Mouse (Mus musculus): ENCODE measurements around the gene Nrp2. TPM values are rescaled to one million over a fixed set of nuclear protein-coding genes. Genes with fewer than 3 reads are reported as not detected.

The Nrp2 gene
- total RNA-seq, 1 experiment: 14.4 TPM

DNA sequence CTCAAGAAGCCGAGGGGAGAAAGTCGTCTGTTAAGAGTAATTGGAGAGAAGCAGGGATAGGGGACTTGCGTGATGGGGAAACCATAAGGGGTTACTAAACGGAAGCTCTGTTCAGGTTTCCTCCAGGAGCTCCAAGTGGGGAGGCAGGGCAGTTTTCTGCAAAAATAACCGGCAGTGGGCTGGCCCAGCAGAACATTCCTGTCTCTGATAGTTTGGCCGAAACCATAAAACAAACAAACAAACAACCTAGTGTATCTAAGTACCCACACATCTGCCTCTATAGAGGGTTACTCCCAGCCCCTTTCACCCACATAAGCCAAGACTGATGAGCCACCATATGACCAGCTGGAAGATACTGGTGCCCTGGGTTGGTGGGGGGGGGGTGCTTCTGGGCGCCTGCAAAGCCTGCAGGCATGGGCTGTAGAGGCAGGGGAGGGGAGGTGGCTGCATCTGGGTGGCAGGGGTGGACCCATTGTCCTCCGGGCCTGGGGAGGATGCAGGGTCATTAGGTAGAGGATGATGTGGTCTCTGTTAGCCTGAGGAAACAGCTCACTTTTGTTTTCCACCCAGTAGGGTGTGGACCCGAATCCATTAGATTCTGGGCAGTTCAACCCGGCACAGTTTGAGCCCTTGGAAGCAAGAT is 13.9 kb downstream of the Nrp2 start:
- Histone ChIP-seq H3K9me3 (ENCODE audit: control insufficient read depth, insufficient read depth, low read depth, low read length) (no peaks in the 10 kb centered on the region), H3K4me1 (ENCODE audit: control insufficient read depth in 2 of 2, insufficient read depth in 2 of 2, low read length in 2 of 2, poor library complexity in 1 of 2) (peaks cover 5 to 8% of the 10 kb centered on the region in 2 experiments; a peak in 2 of 4 replicates), H3K4me3 (ENCODE audit: insufficient read depth in 1 of 2, low read depth in 1 of 2, low read length in 2 of 2, poor library complexity in 1 of 2, severe bottlenecking in 1 of 2) (no peak overlapping the region), H3K27ac (ENCODE audit: insufficient read depth, low read depth, low read length, poor library complexity, severe bottlenecking) (no peak overlapping the region), H3K9ac (ENCODE audit: insufficient read depth, low read depth, low read length, poor library complexity, severe bottlenecking) (no peak overlapping the region), H3K36me3 (ENCODE audit: control insufficient read depth, insufficient read depth, low read length, poor library complexity, severe bottlenecking) (no peaks in the 10 kb centered on the region)
- DNase-seq (ENCODE audit: low read depth, low spot score): no peak
- no peak for TF ChIP-seq HCFC1 (IDR thresholded peaks at IDR 0.05; ENCODE audit: borderline replicate concordance, insufficient read depth, low read length)
- TF ChIP-seq ZC3H11A (IDR thresholded peaks at IDR 0.05; ENCODE audit: borderline replicate concordance, low read depth, low read length): no peak
- no peak for TF ChIP-seq CHD2 (IDR thresholded peaks at IDR 0.05; ENCODE audit: low read depth, low read length)
- TF ChIP-seq MAFK (IDR thresholded peaks at IDR 0.05; ENCODE audit: insufficient read depth, low read depth, low read length): no peak
- TF ChIP-seq ZNF384 (IDR thresholded peaks at IDR 0.05; ENCODE audit: low read depth, low read length): no peak
- in situ Hi-C loops (cut with MboI; ENCODE audit: low sequenced_read_pairs in 2 of 2, unreplicated experiment in 2 of 2): no loop called here

DNA sequence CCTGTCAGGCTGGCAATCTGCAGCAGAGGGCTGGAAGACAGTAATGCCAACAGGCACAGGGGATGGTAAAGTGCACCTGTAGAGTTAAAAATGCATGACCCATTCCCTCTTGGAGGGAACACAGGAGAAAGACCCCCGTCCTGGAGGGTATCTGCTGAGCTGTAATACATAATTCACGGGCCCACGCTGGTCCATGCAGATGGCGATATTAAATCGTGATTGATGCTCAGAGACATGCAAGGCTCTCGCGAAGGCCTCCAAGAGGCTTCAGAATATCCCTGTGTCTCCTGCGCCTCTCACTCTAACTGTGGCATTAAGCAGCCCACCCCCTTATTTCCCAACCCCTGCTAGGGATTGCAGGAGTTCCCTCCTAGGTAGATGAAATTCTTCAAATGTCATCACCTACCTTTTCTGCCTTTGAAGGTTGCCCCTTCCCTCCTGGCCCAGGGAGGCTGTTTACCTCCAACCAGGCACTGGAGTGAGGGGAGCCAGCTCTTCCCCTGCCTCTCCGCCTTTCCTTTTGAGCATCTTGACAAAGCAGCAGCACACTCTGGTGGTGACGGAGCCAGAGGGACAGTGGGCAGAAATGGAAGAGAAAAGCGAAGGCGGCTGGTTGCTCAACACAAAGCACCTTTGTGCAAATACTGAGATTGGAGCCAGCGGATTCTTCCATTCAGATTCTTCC is 14.6 kb downstream of the Nrp2 start:
- in situ Hi-C loops (cut with MboI; ENCODE audit: low sequenced_read_pairs in 2 of 2, unreplicated experiment in 2 of 2): no loop called here
- Histone ChIP-seq H3K9me3 (ENCODE audit: control insufficient read depth, insufficient read depth, low read depth, low read length) (no peaks in the 10 kb centered on the region), H3K4me3 (ENCODE audit: insufficient read depth in 1 of 2, low read depth in 1 of 2, low read length in 2 of 2, poor library complexity in 1 of 2, severe bottlenecking in 1 of 2) (no peak overlapping the region), H3K9ac (ENCODE audit: insufficient read depth, low read depth, low read length, poor library complexity, severe bottlenecking) (no peak overlapping the region), H3K36me3 (ENCODE audit: control insufficient read depth, insufficient read depth, low read length, poor library complexity, severe bottlenecking) (no peaks in the 10 kb centered on the region), H3K4me1 (ENCODE audit: control insufficient read depth in 2 of 2, insufficient read depth in 2 of 2, low read length in 2 of 2, poor library complexity in 1 of 2) (peaks cover 5 to 8% of the 10 kb centered on the region in 2 experiments; a peak in 2 of 4 replicates), H3K27ac (ENCODE audit: insufficient read depth, low read depth, low read length, poor library complexity, severe bottlenecking) (no peak overlapping the region)
- no peak for DNase-seq (ENCODE audit: low read depth, low spot score)
- TF ChIP-seq ZC3H11A (IDR thresholded peaks at IDR 0.05; ENCODE audit: borderline replicate concordance, low read depth, low read length): no peak
- TF ChIP-seq CHD2 (IDR thresholded peaks at IDR 0.05; ENCODE audit: low read depth, low read length): no peak
- no peak for TF ChIP-seq HCFC1 (IDR thresholded peaks at IDR 0.05; ENCODE audit: borderline replicate concordance, insufficient read depth, low read length)
- TF ChIP-seq MAFK (IDR thresholded peaks at IDR 0.05; ENCODE audit: insufficient read depth, low read depth, low read length): no peak
- TF ChIP-seq ZNF384 (IDR thresholded peaks at IDR 0.05; ENCODE audit: low read depth, low read length): no peak

DNA sequence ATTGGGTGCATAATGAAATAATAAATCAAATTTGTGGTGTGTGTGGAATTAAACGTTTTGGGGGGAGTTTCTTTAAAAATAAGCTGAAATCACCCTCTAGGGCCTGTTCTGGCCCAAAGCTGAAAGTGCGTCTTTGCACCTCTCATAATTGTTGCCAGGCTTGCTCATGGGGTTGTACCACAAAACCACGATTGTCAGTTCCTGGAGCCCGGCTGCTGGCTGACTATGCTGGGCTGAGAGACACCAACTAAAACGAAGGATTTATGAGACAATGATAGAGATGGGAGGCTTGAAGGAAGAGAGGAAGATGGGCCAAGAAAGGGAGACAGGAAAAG is 15.1 kb downstream of the Nrp2 start:
- Histone ChIP-seq H3K36me3 (ENCODE audit: control insufficient read depth, insufficient read depth, low read length, poor library complexity, severe bottlenecking) (no peaks in the 10 kb centered on the region), H3K9ac (ENCODE audit: insufficient read depth, low read depth, low read length, poor library complexity, severe bottlenecking) (no peak overlapping the region), H3K4me3 (ENCODE audit: insufficient read depth in 1 of 2, low read depth in 1 of 2, low read length in 2 of 2, poor library complexity in 1 of 2, severe bottlenecking in 1 of 2) (no peak overlapping the region), H3K4me1 (ENCODE audit: control insufficient read depth in 2 of 2, insufficient read depth in 2 of 2, low read length in 2 of 2, poor library complexity in 1 of 2) (peaks cover 5 to 8% of the 10 kb centered on the region in 2 experiments; a peak in 2 of 4 replicates), H3K27ac (ENCODE audit: insufficient read depth, low read depth, low read length, poor library complexity, severe bottlenecking) (no peak overlapping the region), H3K9me3 (ENCODE audit: control insufficient read depth, insufficient read depth, low read depth, low read length) (no peaks in the 10 kb centered on the region)
- TF ChIP-seq ZNF384 (IDR thresholded peaks at IDR 0.05; ENCODE audit: low read depth, low read length): no peak
- no peak for DNase-seq (ENCODE audit: low read depth, low spot score)
- in situ Hi-C loops (cut with MboI; ENCODE audit: low sequenced_read_pairs in 2 of 2, unreplicated experiment in 2 of 2): no loop called here

DNA sequence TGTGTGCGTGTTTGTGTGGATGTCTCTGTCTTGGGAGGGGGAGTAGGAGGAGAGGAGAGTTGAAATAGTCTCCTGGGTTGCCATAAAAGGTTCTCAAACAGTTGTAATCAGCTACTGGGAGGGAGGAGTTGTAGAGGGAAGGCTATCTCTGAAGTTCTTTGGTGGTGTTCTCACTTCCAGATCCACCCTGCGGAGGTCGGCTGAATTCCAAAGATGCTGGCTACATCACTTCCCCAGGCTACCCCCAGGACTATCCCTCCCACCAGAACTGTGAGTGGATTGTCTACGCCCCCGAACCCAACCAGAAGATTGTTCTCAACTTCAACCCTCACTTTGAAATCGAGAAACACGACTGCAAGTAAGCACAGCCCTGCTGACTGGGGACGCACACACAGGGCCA is 15.7 kb downstream of the Nrp2 start:
- H3K9ac ChIP-seq (ENCODE audit: insufficient read depth, low read depth, low read length, poor library complexity, severe bottlenecking): no peak overlapping the region

More for the DNA sequence above, 15.7 kb downstream of the Nrp2 start:
- DNase-seq (ENCODE audit: low read depth, low spot score): no peak
- no peaks in the 10 kb centered on the region for H3K9me3 ChIP-seq (ENCODE audit: control insufficient read depth, insufficient read depth, low read depth, low read length)
- H3K36me3 ChIP-seq (ENCODE audit: control insufficient read depth, insufficient read depth, low read length, poor library complexity, severe bottlenecking): no peaks in the 10 kb centered on the region
- H3K4me1 ChIP-seq (ENCODE audit: control insufficient read depth in 2 of 2, insufficient read depth in 2 of 2, low read length in 2 of 2, poor library complexity in 1 of 2): peaks cover 5 to 8% of the 10 kb centered on the region in 2 experiments; a peak in 2 of 4 replicates
- in situ Hi-C loops (cut with MboI; ENCODE audit: low sequenced_read_pairs in 2 of 2, unreplicated experiment in 2 of 2): no loop called here
- H3K4me3 ChIP-seq (ENCODE audit: insufficient read depth in 1 of 2, low read depth in 1 of 2, low read length in 2 of 2, poor library complexity in 1 of 2, severe bottlenecking in 1 of 2): no peak overlapping the region
- TF ChIP-seq HCFC1 (IDR thresholded peaks at IDR 0.05; ENCODE audit: borderline replicate concordance, insufficient read depth, low read length): no peak
- no peak for TF ChIP-seq CHD2 (IDR thresholded peaks at IDR 0.05; ENCODE audit: low read depth, low read length)
- TF ChIP-seq ZNF384 (IDR thresholded peaks at IDR 0.05; ENCODE audit: low read depth, low read length): no peak
- TF ChIP-seq ZC3H11A (IDR thresholded peaks at IDR 0.05; ENCODE audit: borderline replicate concordance, low read depth, low read length): no peak
- TF ChIP-seq MAFK (IDR thresholded peaks at IDR 0.05; ENCODE audit: insufficient read depth, low read depth, low read length): no peak
- no peak overlapping the region for H3K27ac ChIP-seq (ENCODE audit: insufficient read depth, low read depth, low read length, poor library complexity, severe bottlenecking)
